ENCODE assay signal across 9 mouse cellular contexts in the genomic region with DNA sequence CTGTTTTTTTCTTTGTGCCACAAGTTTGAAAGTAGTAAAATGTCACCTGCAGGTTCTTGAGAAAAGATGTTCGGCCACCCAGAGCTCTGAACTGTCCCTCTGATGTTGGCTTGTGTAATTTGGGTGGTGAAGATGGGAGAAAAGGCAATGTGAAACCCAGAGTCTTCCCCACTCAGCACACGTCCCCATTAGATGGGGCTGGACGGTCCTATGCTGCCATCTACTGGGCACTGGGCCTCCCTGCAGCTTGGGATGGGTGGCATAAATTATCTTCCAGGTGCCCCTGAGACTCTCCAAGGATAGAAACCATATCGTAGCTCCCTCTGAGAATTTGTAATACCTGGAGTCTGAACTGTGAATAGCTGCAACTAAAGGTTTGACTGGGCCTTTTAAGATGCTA. TPM values are rescaled to one million over a fixed set of nuclear protein-coding genes. Genes with fewer than 3 reads are reported as not detected.
DNase-seq lines count a peak whose midpoint lies in the region; ATAC-seq lines count a peak whose summit lies in the region.
"Had no signal": no experiment of that assay in that cellular context is flagged by ENCODE, and none has a peak within 500 bp of the region (broad histone marks: within the 10 kb centered on the region; RNA-seq: fewer than 3 reads in every experiment).

No protein-coding gene starts in this region.

- H3K4me2 ChIP-seq in forebrain, embryonic 15.5 days (replicated peaks) = no peak overlapping the region
- no peak overlapping the region for H3K4me2 ChIP-seq in hindbrain, embryonic 14.5 days (replicated peaks)
- H3K4me2 ChIP-seq: lung, embryonic 15.5 days had no signal

- no peaks in the 10 kb centered on the region for H3K9me3 ChIP-seq in forebrain, embryonic 15.5 days
- no peaks in the 10 kb centered on the region for H3K9me3 ChIP-seq in hindbrain, embryonic 14.5 days (ENCODE audit: control insufficient read depth, low read length)
- H3K9me3 ChIP-seq: lung, embryonic 15.5 days had no signal

- H3K9ac ChIP-seq in forebrain, embryonic 15.5 days (replicated peaks) = no peak overlapping the region
- H3K9ac ChIP-seq in hindbrain, embryonic 14.5 days = no peak overlapping the region
- H3K9ac ChIP-seq: lung, embryonic 15.5 days had no signal

- 3% methylated on average over 4 of the region's 4 CpGs for WGBS in forebrain, embryonic 15.5 days
- 8% methylated on average over 4 of the region's 4 CpGs for WGBS in hindbrain, embryonic 14.5 days

- H3K4me1 ChIP-seq in forebrain, embryonic 15.5 days = peaks cover 2% of the 10 kb centered on the region; the same call in 1 of the 2 replicates
- H3K4me1 ChIP-seq in hindbrain, embryonic 14.5 days (replicated peaks; ENCODE audit: control insufficient read depth, insufficient read depth, low read length) = no peaks in the 10 kb centered on the region
- H3K4me1 ChIP-seq: lung, embryonic 15.5 days had no signal

- no peaks in the 10 kb centered on the region for H3K27me3 ChIP-seq in forebrain, embryonic 15.5 days
- 0 out of 2 replicates have a peak, but pooled peaks cover 5% of the 10 kb centered on the region for H3K27me3 ChIP-seq in hindbrain, embryonic 14.5 days (ENCODE audit: control insufficient read depth, insufficient read depth, low read length)

- no peak overlapping the region for H3K27ac ChIP-seq in forebrain, embryonic 15.5 days (replicated peaks)
- no peak overlapping the region for H3K27ac ChIP-seq in hindbrain, embryonic 14.5 days
- H3K27ac ChIP-seq: lung, embryonic 15.5 days had no signal

- H3K4me3 ChIP-seq in forebrain, embryonic 15.5 days = no peak overlapping the region
- no peak overlapping the region for H3K4me3 ChIP-seq in hindbrain, embryonic 14.5 days (replicated peaks; ENCODE audit: low read length)
- H3K4me3 ChIP-seq: lung, embryonic 15.5 days had no signal

- no peaks in the 10 kb centered on the region for H3K36me3 ChIP-seq in forebrain, embryonic 15.5 days
- H3K36me3 ChIP-seq in hindbrain, embryonic 14.5 days (replicated peaks; ENCODE audit: control insufficient read depth, insufficient read depth) = no peaks in the 10 kb centered on the region
- H3K36me3 ChIP-seq: lung, embryonic 15.5 days had no signal

- peak; percentile 49 for DNase-seq in T-cell, adult 2 months (ENCODE audit: low spot score)
- peak; percentile 28 for DNase-seq in c-Kit-positive CD71-positive TER-119-positive erythroid progenitor cells, embryonic 14.5 days (ENCODE audit: low spot score)
- DNase-seq in hindbrain, embryonic 14.5 days (ENCODE audit: low spot score) = peak; percentile 89
- DNase-seq in layer of hippocampus, postnatal 36 days = peak; percentile 78
- DNase-seq in mesoderm, embryonic 11.5 days (ENCODE audit: low read depth, low spot score) = peak; percentile 74
- DNase-seq in right cerebral cortex, postnatal 4 days = peak; percentile 81

- peak; percentile 64 for ATAC-seq in forebrain, embryonic 15.5 days (replicated peaks)
- no peak for ATAC-seq in hindbrain, embryonic 14.5 days (ENCODE audit: low FRiP score)
- ATAC-seq in activated CD4-positive, CD25-positive, alpha-beta regulatory T cell, adult 4 months = no peak

RNA-seq across cellular contexts. Expression of gene Pla2g5, which starts 11.8 kb away (rescaled TPM):
- polyA plus RNA-seq in forebrain, embryonic 15.5 days (2015; fragmentation: Nextera tagmentation; extraction: Ambion mirVana) = 0.45 and 0.76 TPM in 2 replicates
- 0.29 TPM in 2 replicates for polyA plus RNA-seq in hindbrain, embryonic 14.5 days (2014; fragmentation: Nextera tagmentation; extraction: Ambion mirVana)
- total RNA-seq in layer of hippocampus, postnatal 36 days (2021) = under 1 TPM; 0.70 to 0.73 TPM
- not detected for polyA plus RNA-seq in activated CD4-positive, CD25-positive, alpha-beta regulatory T cell, adult 4 months (2017; shearing (Covaris generic))

RNA-seq across cellular contexts. Expression of gene Gm13030, which starts 22.3 kb away (rescaled TPM):
- polyA plus RNA-seq in forebrain, embryonic 15.5 days (2015; fragmentation: Nextera tagmentation; extraction: Ambion mirVana) = not detected in 2 replicates
- not detected in 2 replicates for polyA plus RNA-seq in hindbrain, embryonic 14.5 days (2014; fragmentation: Nextera tagmentation; extraction: Ambion mirVana)
- total RNA-seq in layer of hippocampus, postnatal 36 days (2021) = not detected
- polyA plus RNA-seq in activated CD4-positive, CD25-positive, alpha-beta regulatory T cell, adult 4 months (2017; shearing (Covaris generic)) = not detected
- polyA plus RNA-seq: lung, embryonic 15.5 days had no signal

RNA-seq across cellular contexts. Expression of gene Pla2g2e, which starts 26.3 kb away (rescaled TPM):
- not detected in 2 replicates for polyA plus RNA-seq in forebrain, embryonic 15.5 days (2015; fragmentation: Nextera tagmentation; extraction: Ambion mirVana)
- not detected in 2 replicates for polyA plus RNA-seq in hindbrain, embryonic 14.5 days (2014; fragmentation: Nextera tagmentation; extraction: Ambion mirVana)
- not detected for total RNA-seq in layer of hippocampus, postnatal 36 days (2021)
- polyA plus RNA-seq in activated CD4-positive, CD25-positive, alpha-beta regulatory T cell, adult 4 months (2017; shearing (Covaris generic)) = not detected
- polyA plus RNA-seq: lung, embryonic 15.5 days had no signal

Comparison
In these comparisons a context has a peak if more than half of its experiments do, and no peak if none do; other contexts are left out.
1. DNase-seq: peak in every context shown above with its lines; median percentile 89 in hindbrain, embryonic 14.5 days; 81 in right cerebral cortex, postnatal 4 days; 78 in layer of hippocampus, postnatal 36 days; 74 in mesoderm, embryonic 11.5 days; 49 in T-cell, adult 2 months; 28 in c-Kit-positive CD71-positive TER-119-positive erythroid progenitor cells, embryonic 14.5 days.